ENCODE assay signal across 8 mouse cellular contexts in the genomic region with DNA sequence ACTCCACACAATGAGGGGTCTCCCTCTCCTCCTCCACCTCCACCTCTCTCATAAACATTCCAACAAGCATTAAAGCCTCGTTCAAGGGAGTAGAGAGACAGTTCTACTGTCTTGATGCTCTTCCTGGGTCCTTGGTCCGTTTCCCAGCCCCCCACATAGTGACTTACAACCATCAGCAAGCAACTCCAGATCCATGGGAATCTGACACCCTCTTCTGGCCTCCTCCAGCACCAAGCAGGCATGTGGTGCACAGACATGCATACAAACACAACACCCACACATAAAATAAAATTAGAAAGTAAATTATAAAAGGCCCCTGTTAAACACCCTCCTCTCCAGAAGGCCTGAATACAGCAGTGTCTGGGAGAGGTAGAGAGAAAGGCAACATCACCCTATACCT. TPM values are rescaled to one million over a fixed set of nuclear protein-coding genes. Genes with fewer than 3 reads are reported as not detected.
DNase-seq lines count a peak whose midpoint lies in the region; ATAC-seq and TF ChIP-seq lines count a peak whose summit lies in the region.

No protein-coding gene starts in this region.

- H3K9ac ChIP-seq in heart, embryonic 15.5 days = no peak overlapping the region
- no peak overlapping the region for H3K9ac ChIP-seq in midbrain, embryonic 13.5 days (replicated peaks)
- no peak overlapping the region for H3K9ac ChIP-seq in midbrain, embryonic 14.5 days (replicated peaks; ENCODE audit: low read length)
- H3K9ac ChIP-seq in hindbrain, postnatal 0 days (replicated peaks; ENCODE audit: low read length) = no peak overlapping the region
- no peak overlapping the region for H3K9ac ChIP-seq in liver, postnatal 0 days (replicated peaks)

- DNase-seq in heart, adult 8-10 months (ENCODE audit: low spot score) = no peak
- no peak for DNase-seq in midbrain, embryonic 14.5 days
- DNase-seq in hindbrain, postnatal 0 days (ENCODE audit: low spot score) = no peak
- no peak for DNase-seq in embryo, embryonic 9.5 days (ENCODE audit: extremely low spot score)
- DNase-seq in liver, postnatal 0 days = no peak
- no peak for DNase-seq in spleen, postnatal 36 days (ENCODE audit: low spot score in 2 of 2)

- no peak for ATAC-seq in heart, embryonic 15.5 days (replicated peaks; ENCODE audit: insufficient number of reproducible peaks, insufficient read depth, low FRiP score, low read depth)
- ATAC-seq in midbrain, embryonic 13.5 days = 0 out of 2 replicates have a peak, but pooled peaks have one; percentile 4
- ATAC-seq in midbrain, embryonic 14.5 days (ENCODE audit: low FRiP score, low TSS enrichment) = no peak
- ATAC-seq in hindbrain, postnatal 0 days = no peak
- ATAC-seq in liver, postnatal 0 days = no peak

- no peak for TF ChIP-seq EP300 in liver, postnatal 0 days (IDR thresholded peaks at IDR 0.05; ENCODE audit: low read depth)

- peaks cover 15% of the 10 kb centered on the region for H3K4me1 ChIP-seq in heart, embryonic 15.5 days (replicated peaks)
- H3K4me1 ChIP-seq in midbrain, embryonic 13.5 days (replicated peaks) = peaks cover 24% of the 10 kb centered on the region
- H3K4me1 ChIP-seq in midbrain, embryonic 14.5 days (ENCODE audit: control insufficient read depth, insufficient read depth, low read length) = peaks cover 17% of the 10 kb centered on the region
- peaks cover 9% of the 10 kb centered on the region; the same call in 1 of the 2 replicates for H3K4me1 ChIP-seq in hindbrain, postnatal 0 days (ENCODE audit: insufficient read depth, low read length)
- peaks cover 4% of the 10 kb centered on the region; the same call in 1 of the 2 replicates for H3K4me1 ChIP-seq in liver, postnatal 0 days (ENCODE audit: insufficient read depth)

- no peaks in the 10 kb centered on the region for H3K27me3 ChIP-seq in heart, embryonic 15.5 days
- no peaks in the 10 kb centered on the region for H3K27me3 ChIP-seq in midbrain, embryonic 13.5 days
- no peaks in the 10 kb centered on the region for H3K27me3 ChIP-seq in midbrain, embryonic 14.5 days (ENCODE audit: control insufficient read depth, insufficient read depth, low read length)
- no peaks in the 10 kb centered on the region for H3K27me3 ChIP-seq in hindbrain, postnatal 0 days (ENCODE audit: insufficient read depth, low read length)
- H3K27me3 ChIP-seq in liver, postnatal 0 days (ENCODE audit: insufficient read depth, low read length) = no peaks in the 10 kb centered on the region

- H3K4me2 ChIP-seq in heart, embryonic 15.5 days = peak overlapping the region; percentile 70
- H3K4me2 ChIP-seq in midbrain, embryonic 13.5 days (replicated peaks) = 0 out of 2 replicates have a peak overlapping the region, but pooled peaks have one; percentile 56
- no peak overlapping the region for H3K4me2 ChIP-seq in midbrain, embryonic 14.5 days (ENCODE audit: low read length)
- peak overlapping the region; percentile 52; the same call in 1 of the 2 replicates for H3K4me2 ChIP-seq in hindbrain, postnatal 0 days (ENCODE audit: low read depth, low read length)
- no peak overlapping the region for H3K4me2 ChIP-seq in liver, postnatal 0 days (ENCODE audit: low read depth, low read length)

- no peak overlapping the region for H3K4me3 ChIP-seq in heart, embryonic 15.5 days
- no peak overlapping the region for H3K4me3 ChIP-seq in midbrain, embryonic 13.5 days (replicated peaks)
- H3K4me3 ChIP-seq in midbrain, embryonic 14.5 days (replicated peaks; ENCODE audit: low read depth, low read length) = no peak overlapping the region
- no peak overlapping the region for H3K4me3 ChIP-seq in hindbrain, postnatal 0 days (ENCODE audit: low read length)
- no peak overlapping the region for H3K4me3 ChIP-seq in liver, postnatal 0 days (ENCODE audit: low read depth, low read length)

- no peaks in the 10 kb centered on the region for H3K9me3 ChIP-seq in heart, embryonic 15.5 days (replicated peaks)
- no peaks in the 10 kb centered on the region for H3K9me3 ChIP-seq in midbrain, embryonic 13.5 days
- H3K9me3 ChIP-seq in midbrain, embryonic 14.5 days (ENCODE audit: control insufficient read depth, low read length) = no peaks in the 10 kb centered on the region
- H3K9me3 ChIP-seq in hindbrain, postnatal 0 days (ENCODE audit: low read length) = no peaks in the 10 kb centered on the region
- H3K9me3 ChIP-seq in liver, postnatal 0 days (ENCODE audit: low read length) = no peaks in the 10 kb centered on the region

- WGBS in heart, embryonic 15.5 days = 62% methylated on average over 2 of the region's 2 CpGs
- WGBS in midbrain, embryonic 13.5 days = 69% methylated on average over 2 of the region's 2 CpGs
- WGBS in midbrain, embryonic 14.5 days = 78% methylated on average over 2 of the region's 2 CpGs
- 77% methylated on average over 2 of the region's 2 CpGs for WGBS in hindbrain, postnatal 0 days
- WGBS in liver, postnatal 0 days (ENCODE audit: insufficient replicate concordance) = 45% methylated on average over 2 of the region's 2 CpGs

- no peaks in the 10 kb centered on the region for H3K36me3 ChIP-seq in heart, embryonic 15.5 days
- H3K36me3 ChIP-seq in midbrain, embryonic 13.5 days = no peaks in the 10 kb centered on the region
- H3K36me3 ChIP-seq in midbrain, embryonic 14.5 days (ENCODE audit: control insufficient read depth, insufficient read depth, low read length) = no peaks in the 10 kb centered on the region
- no peaks in the 10 kb centered on the region for H3K36me3 ChIP-seq in hindbrain, postnatal 0 days (ENCODE audit: insufficient read depth, low read length)
- H3K36me3 ChIP-seq in liver, postnatal 0 days (replicated peaks; ENCODE audit: insufficient read depth, low read length) = no peaks in the 10 kb centered on the region

- TF ChIP-seq CTCF in hindbrain, postnatal 0 days (IDR thresholded peaks at IDR 0.05; ENCODE audit: low read depth) = no peak
- TF ChIP-seq CTCF in liver, postnatal 0 days (IDR thresholded peaks at IDR 0.05; ENCODE audit: low read depth) = no peak

- no peak overlapping the region for H3K27ac ChIP-seq in heart, embryonic 15.5 days
- H3K27ac ChIP-seq in midbrain, embryonic 13.5 days = no peak overlapping the region
- H3K27ac ChIP-seq in midbrain, embryonic 14.5 days (replicated peaks; ENCODE audit: low read depth, low read length) = no peak overlapping the region
- no peak overlapping the region for H3K27ac ChIP-seq in hindbrain, postnatal 0 days
- no peak overlapping the region for H3K27ac ChIP-seq in liver, postnatal 0 days (ENCODE audit: low read depth)

RNA-seq across cellular contexts. Expression of gene Nsmce3, which starts 33.5 kb away (rescaled TPM):
- polyA plus RNA-seq in heart, embryonic 15.5 days (2015; fragmentation: Nextera tagmentation; extraction: Ambion mirVana) = 7.4 and 8.3 TPM in 2 replicates
- 1 to 10 TPM; 3.1 to 3.4 (median 3.2) TPM for total RNA-seq in heart, adult 8-10 months (2022)
- 10.5 and 10.7 TPM in 2 replicates for polyA plus RNA-seq in midbrain, embryonic 13.5 days (2015; fragmentation: Nextera tagmentation; extraction: Ambion mirVana)
- 10.7 and 12.3 TPM in 2 replicates for polyA plus RNA-seq in midbrain, embryonic 14.5 days (2014; fragmentation: Nextera tagmentation; extraction: Ambion mirVana)
- total RNA-seq in hindbrain, postnatal 0 days (2014; rRNA removed) = 18.4 and 19.3 TPM in 2 replicates
- 10.2 and 10.5 TPM in 2 replicates for polyA plus RNA-seq in hindbrain, postnatal 0 days (2015; fragmentation: Nextera tagmentation; extraction: Ambion mirVana)
- polyA plus RNA-seq in liver, postnatal 0 days (2015; fragmentation: Nextera tagmentation; extraction: Ambion mirVana) = 5.0 and 5.1 TPM in 2 replicates

Comparison
In these comparisons a context has a peak if more than half of its experiments do, and no peak if none do; other contexts are left out.
1. H3K4me2 ChIP-seq: peak in heart, embryonic 15.5 days (single experiment), midbrain, embryonic 13.5 days (single experiment) and hindbrain, postnatal 0 days (single experiment); none in midbrain, embryonic 14.5 days (single experiment) and liver, postnatal 0 days (single experiment).